Mouse (Mus musculus) embryonic fibroblast, embryonic 13.5 days (primary cell): ENCODE measurements around the gene 2810459M11Rik. TPM values are rescaled to one million over a fixed set of nuclear protein-coding genes. Genes with fewer than 3 reads are reported as not detected.
A peak's percentile ranks its signal among the peaks of the same experiment; 100 is the strongest.

Experiments
- H3K27ac ChIP-seq: 2 replicates; pipeline ENCODE4 v1.5.1; 2012; ENCODE audit warnings: low read length, control low read depth, inconsistent platforms; ENCODE audit not compliant: insufficient read depth
- H3K4me1 ChIP-seq: 2 replicates; pipeline ENCODE4 v1.6.1; 2011; ENCODE audit warnings: low read length; ENCODE audit not compliant: control insufficient read depth, insufficient read depth
- H3K4me3 ChIP-seq: 2 replicates; pipeline ENCODE4 v1.5.1; 2011; ENCODE audit warnings: mild to moderate bottlenecking, control low read depth, low read length; ENCODE audit not compliant: insufficient read depth
- CTCF ChIP-seq: IDR thresholded peaks from 2 replicates; pipeline ENCODE4 v1.5.1; 2011; ENCODE audit warnings: mild to moderate bottlenecking, control low read depth, low read length, moderate library complexity, borderline replicate concordance; ENCODE audit not compliant: insufficient read depth
- POLR2A ChIP-seq: IDR thresholded peaks from 2 replicates; pipeline ENCODE4 v1.6.1; 2011; ENCODE audit warnings: low read depth, mild to moderate bottlenecking, control low read depth, low read length, moderate library complexity
- polyA plus RNA-seq: library from polyadenylated mRNA; stranded (reverse); fragments of >200 nt; gene quantifications from 2 replicates; pipeline ENCODE4 v1.2.4, GENCODE M21; 2011; ENCODE audit warnings: low read depth; ENCODE audit not compliant: missing spikeins, insufficient read length

2810459M11Rik gene
- polyA plus RNA-seq, 1 experiment = not detected

DNA sequence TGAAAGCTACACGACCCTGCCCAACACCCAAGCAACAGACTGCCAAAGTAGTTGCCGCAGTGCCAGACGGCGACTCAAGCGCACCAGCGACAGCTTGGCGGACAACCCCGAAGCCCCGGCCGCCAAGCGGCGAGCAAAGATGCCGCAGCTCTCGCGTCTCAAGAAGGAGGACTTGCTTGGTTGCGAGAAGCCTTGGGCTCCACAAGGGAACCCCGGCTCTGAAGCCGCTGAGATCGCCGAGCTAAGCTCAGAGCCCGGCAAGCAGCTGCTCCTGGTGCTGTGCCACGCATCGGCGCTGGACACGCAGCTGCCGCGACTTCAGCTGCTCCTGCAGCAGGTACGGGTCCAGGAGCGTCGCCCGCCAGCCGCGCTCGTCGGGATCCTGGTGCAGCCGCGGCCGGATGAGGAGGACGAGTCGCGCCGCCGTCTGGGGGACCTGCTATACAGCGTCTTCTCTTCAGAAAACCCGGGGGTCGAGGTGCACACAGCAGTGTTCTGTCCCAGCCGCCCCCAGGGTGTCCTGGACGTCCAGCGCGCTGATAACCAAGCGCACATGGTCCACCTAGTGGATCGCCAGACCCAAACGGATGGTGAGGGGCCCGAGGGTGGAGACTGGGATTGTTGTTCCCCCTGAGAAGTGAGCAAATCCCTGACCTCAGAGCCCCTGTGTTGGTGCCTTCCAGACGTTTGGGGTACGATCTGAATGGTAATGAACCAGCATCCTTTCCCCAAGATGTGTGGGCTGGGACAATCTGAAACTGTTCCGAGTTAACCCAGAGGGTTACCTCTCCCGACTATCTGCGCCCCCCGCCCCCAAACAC, 27.2 kb upstream of the 2810459M11Rik start:
- TF ChIP-seq CTCF (no peak), POLR2A (no peak)
- Histone ChIP-seq H3K4me1 (no peaks in the 10 kb centered on the region), H3K4me3 (peak overlapping the region; percentile 16), H3K27ac (no peak overlapping the region)

DNA sequence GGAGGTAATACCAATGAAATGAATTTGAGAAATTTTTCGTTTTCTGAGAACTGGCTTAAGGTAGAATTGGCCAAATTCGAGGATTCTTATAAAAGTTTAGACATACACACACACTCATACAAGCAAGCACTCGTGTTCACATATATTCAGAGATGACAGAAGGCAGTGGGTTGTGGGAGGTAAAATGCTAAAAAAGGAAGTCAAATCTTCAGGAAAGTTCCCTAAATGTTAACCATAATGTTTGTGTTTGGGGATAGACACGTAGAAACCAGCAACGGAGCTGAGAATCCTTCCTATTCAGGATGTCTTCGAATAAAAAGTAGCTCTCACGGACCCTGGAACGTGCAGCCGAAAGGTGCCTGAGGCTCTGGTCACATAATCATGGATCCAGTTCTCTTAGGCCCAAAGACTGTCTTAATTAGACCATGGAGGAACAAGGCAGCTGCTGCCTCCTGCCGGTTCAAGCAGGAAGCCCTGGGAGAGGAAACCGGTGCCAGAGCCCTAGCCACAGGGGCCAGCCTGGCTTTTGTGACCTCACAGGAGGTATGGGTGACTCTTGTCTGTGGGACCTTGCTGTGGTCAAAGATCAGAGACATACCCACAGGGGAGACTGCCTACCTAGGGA, 24.2 kb upstream of the 2810459M11Rik start:
- TF ChIP-seq CTCF (no peak), POLR2A (no peak)
- Histone ChIP-seq H3K4me3 (no peak overlapping the region), H3K4me1 (no peaks in the 10 kb centered on the region), H3K27ac (no peak overlapping the region)

DNA sequence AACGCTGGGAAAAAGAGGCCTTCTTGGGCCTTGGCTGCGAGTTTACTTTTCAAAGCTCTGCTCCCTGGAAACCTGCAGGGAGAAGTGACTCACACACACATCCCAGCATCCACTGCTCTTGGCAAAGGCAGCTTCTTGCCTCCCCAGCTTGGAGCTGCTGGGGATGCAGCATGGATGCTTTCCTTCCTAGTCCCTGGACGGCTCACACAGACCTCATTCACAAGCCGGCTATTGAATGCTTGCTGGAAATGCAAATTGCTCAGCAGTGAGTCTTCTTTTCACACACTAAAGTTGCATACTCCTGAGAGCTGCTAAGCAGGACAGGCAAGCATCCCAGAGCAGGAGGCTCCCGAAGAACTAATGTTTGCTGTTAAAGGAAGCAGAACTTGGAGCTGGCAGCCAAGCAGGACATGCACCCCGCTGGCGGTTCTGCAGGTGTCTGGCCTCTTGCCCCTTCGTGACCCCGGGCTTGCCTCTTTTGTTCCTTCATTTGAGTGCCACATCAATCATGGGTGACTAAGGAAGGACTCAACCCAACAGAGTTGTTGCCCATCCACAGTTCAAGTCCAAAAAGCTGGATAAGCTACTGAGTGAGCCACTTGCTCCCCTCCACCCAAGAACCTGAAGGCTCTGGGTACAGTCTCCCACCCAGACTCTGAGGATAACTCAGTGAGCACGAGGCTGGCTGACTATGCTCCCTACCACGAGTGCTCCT, 13.2 kb upstream of the 2810459M11Rik start:
- no peak overlapping the region for H3K27ac ChIP-seq
- TF ChIP-seq POLR2A (no peak), CTCF (no peak)
- no peak overlapping the region for H3K4me3 ChIP-seq
- H3K4me1 ChIP-seq = no peaks in the 10 kb centered on the region

DNA sequence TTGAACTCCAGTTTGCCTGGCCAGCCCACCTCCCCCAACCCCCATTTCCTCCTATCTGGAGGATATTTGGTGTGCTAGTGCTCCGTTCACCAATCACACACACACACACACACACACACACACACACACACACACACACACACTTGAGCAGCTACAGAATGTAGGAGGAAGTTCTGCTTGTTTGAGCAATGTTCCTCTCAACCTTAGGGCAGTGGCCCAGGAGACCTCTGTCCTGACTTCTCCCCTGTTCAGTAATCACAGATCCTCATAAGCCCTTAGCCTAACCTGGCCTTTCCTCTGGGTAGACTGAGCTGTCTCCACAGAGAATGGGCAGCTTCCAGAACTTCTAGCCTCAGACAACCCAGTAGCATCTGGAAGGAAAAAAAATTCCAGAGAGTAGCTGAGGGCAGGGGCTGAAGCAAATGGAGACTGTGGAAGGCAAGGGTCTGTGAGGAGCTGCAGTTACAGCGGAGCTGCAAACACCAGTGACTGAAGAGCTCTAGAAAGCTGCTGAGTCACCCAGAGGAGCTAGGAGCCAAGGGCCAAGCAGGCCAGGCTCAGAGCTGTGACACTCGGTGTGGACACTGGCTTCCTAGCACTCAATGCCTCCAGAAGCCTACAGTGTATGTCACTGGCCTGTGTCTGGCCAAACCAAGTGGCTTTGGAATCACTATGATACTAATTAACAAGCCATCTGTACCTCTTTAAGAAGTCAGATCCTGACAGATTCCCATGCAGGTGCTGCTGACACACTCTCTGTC, 7.3 kb upstream of the 2810459M11Rik start:
- no peaks in the 10 kb centered on the region for H3K4me1 ChIP-seq
- no peak overlapping the region for H3K4me3 ChIP-seq
- H3K27ac ChIP-seq = no peak overlapping the region
- TF ChIP-seq CTCF (no peak), POLR2A (no peak)

DNA sequence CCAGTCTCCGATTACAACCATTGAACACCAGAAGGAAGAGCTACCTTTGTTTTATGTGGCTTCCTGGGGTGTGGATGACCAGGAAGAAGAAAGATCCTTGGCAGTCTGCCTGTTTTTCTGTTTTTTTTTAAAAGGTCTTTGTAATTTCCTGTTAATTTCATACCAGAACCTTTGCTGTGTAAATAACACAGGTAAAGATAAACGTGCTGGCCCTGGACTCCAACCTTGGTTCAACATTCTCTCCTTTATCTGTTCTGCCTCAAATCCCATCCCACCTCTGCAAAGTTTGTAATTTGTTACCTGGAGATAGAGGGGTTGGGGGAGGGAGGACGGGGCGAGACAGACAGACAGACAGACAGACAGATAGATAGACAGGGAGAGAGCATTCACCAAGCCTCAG, 5.5 kb upstream of the 2810459M11Rik start:
- TF ChIP-seq POLR2A (no peak), CTCF (no peak)
- no peak overlapping the region for H3K27ac ChIP-seq
- H3K4me1 ChIP-seq = no peaks in the 10 kb centered on the region
- H3K4me3 ChIP-seq = no peak overlapping the region

DNA sequence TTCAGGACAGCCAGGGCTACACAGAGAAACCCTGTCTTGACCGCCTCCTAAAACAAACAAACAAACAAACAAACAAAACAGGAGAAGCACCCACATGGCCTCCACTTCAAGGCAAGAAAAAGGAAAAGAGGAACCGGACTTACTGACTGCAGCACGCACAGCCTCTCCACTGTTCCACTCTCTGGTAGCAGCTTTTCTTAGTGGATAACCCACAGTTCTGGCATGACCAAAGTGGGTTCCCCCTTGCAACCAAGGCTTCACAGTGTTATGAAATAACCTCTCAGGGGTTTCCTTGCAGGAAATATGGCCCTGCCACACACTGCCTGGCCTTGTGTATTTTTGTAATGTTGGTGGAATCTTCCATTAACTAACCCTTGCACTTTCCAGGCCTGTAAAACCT, 4.8 kb upstream of the 2810459M11Rik start:
- no peak for TF ChIP-seq CTCF
- no peak for TF ChIP-seq POLR2A
- Histone ChIP-seq H3K4me3 (no peak overlapping the region), H3K4me1 (no peaks in the 10 kb centered on the region), H3K27ac (no peak overlapping the region)

DNA sequence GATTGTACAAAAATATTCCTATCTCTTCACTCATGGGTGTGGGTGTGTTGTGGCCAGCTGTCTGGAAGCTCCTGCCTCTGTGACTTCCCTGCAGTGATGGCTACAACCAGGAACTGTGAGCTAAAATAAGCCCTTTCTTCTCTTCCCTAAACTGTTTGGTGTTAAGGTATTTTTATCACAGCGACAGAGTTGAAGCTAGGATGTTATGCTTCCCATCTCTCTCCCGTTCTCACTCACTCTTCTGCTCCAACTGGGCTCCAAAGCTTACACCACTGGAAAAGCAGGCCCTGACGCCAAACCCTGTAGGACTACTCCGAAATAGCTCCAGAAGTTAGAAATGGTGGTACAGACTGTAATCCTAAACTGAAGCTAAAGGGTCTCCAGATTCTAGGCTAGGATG, 607 bp upstream of the 2810459M11Rik start:
- TF ChIP-seq POLR2A (no peak), CTCF (no peak)
- Histone ChIP-seq H3K4me1 (no peaks in the 10 kb centered on the region), H3K4me3 (no peak overlapping the region), H3K27ac (no peak overlapping the region)

DNA sequence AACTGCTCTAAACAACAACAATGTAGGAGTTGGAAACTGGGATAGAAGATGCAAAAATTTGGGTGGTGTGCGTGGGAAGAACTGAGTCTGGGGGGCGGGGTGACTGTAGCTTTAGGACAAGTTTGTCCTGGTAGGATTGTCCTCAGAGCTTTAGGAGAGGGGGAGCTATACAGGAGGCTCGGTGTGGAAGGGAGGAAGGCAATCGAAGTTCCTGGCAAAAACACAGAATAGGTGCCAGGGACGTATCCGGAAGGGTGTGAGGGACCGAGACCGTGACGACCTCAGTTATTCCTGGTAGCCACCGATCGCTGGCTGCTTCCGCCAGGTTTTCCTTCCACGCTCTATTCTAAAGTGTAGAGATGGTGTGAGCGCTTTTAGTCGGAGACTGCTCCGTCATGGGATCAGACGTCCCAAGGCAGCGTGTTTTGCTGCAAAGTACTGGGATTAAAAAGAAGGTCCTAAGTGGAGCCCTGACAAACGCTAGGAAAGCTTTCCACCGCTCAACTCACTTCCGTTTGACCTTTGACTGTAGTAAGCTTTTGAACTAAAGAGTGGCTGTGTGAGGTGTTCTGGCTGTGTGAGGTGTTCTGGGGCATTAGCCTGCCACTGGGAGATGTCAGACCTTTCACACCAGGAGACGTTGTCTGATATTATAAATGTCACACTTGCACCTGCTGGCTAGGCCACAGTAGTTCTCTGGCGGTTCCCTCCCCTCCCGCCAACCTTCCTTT, 1.3 kb downstream of the 2810459M11Rik start:
- Histone ChIP-seq H3K4me1 (no peaks in the 10 kb centered on the region), H3K4me3 (no peak overlapping the region), H3K27ac (no peak overlapping the region)
- TF ChIP-seq POLR2A (no peak), CTCF (no peak)

DNA sequence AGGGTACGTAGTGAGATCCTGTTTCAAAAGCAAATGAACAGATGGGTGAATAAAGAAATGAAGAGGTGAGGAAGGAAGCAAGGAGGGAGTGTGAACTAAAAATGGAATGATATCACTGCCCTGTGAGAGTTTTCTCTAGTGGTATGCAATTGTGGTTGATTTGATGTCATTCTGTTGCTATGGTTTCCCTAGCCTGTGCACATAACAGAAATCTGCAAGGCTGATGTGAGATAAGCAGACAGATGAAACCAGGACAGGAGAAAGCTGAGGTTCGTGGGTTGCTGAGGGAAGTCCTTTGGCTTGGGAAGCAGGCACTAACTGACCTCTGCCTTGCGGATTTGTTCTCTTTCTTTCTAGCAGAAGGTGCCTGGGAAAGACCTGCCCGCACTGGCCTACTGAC, 2.6 kb downstream of the 2810459M11Rik start:
- Histone ChIP-seq H3K4me1 (no peaks in the 10 kb centered on the region), H3K27ac (no peak overlapping the region), H3K4me3 (no peak overlapping the region)
- TF ChIP-seq POLR2A = no peak
- no peak for TF ChIP-seq CTCF
